Mouse (Mus musculus): ENCODE data around the gene Ifngr1.

Gene Ifngr1

DNA sequence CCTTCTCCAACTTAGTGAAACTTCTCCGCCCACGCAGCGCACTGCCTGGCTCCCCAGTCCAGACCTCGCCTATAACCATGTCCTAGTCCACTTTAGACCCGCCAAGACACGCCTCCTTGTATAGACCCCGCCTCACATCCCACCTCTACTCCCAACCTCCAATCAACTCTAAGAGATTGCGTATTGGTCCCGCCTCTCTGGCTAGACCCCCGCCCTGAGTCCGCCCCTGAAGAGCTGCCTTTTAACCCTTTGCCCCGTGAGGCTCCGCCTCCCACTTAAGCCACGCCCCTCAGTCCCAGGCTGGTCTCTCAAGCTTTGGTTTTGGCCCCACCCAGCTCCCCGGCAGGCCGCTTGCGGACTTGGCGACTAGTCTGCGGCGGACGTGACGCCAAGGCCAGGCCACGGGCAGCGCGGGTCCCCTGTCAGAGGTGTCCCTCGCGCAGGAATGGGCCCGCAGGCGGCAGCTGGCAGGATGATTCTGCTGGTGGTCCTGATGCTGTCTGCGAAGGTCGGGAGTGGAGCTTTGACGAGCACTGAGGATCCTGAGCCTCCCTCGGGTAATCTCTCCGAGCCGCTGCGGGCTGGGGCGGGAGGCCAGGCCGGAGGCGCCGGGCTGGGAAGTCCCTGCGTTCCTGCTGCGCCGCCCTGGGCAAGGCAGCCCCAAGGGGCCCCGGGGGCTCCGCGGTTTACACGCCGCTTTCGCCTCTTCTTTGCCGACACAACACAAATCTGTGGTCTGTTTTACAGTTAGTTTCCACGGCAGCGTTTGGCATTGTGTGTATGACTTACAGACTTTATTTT, at the start of gene Ifngr1:
TSS of gene Ifngr1 (plus strand) at position 309 of the 801 bp plus-strand sequence.
- in situ Hi-C loops (cut with MboI, MseI) = loop anchor here (10.0 kb wide), 1 partner anchor 537 kb away; no protein-coding TSS in a partner anchor

DNA sequence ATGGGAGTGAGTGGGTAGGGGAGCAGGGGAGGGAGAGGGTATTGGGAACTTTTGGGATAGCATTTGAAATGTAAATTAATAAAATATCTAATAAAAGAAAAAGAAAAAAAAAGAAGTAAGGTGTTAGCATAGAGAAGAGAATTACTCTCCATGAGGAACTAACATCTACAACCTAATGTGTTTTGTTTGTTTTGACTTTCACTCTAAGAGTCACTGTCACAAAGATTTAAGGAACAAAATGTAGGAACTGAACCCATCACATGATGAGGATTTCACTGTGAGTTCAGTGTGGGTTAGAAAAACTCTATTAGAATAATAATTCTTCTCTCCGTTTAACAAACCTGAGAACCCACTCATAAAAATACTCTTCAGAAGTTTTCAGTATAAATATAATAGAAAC, 44.9 kb upstream of the Ifngr1 start:
- in situ Hi-C loops (cut with MboI, MseI) = no loop called here

DNA sequence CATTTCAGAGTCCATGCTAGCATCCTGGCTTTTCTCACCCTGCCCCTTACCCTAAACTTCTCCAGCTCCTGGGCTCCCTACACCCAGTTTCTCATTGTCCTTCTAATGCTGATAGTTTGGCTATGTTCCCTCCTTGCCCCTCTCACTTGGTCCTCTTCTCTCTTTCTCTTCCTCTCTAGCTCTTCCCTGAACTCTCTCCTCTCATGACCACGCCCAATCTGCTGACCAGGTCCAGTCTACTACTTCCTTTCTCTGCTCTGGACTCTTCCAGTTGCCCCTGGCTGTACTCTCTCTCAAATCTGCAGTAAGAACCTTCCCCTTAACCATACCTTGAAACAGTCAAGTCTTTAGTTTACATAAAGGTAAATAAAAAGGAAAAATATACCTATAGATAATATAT, 43.7 kb upstream of the Ifngr1 start:
- in situ Hi-C loops (cut with MboI, MseI) = no loop called here

DNA sequence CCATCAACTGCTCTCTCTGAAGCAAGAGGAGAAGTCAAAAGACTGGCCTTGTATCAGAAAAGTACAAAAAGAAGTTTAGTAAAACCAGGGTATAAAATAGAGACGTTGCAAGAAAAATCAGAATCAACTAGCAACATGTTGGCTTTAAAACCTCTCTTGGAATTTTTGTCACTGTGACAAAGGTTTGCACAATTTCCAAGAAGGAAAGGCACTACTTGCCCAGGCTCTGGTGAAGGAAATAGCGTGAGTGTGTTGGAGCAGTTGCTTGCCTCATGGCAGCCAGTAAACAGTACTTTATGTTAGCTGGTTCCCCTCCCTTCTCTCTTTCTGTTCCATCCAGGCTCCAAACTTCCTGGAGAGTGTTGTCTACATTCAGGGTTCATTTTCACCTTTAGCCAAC, 43.3 kb upstream of the Ifngr1 start:
- in situ Hi-C loops (cut with MboI, MseI) = no loop called here

DNA sequence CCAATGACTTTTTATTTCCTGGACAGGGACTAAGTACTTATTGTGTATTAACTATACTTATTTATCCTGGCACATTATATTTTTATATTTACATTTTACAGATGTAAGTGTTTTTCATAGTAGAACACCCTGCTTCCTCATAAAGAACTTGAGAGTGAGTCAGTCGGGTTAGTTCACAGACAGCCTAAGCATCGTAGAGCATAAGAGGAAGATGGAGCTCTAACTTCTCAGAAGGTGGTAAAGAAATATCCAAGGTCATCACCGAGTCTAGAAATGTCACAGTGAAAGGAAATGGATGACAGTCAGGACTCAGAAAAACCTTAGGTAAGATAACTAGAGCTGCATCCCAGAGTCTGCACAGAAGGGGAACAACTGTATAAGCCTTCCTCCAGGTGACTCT, 40.2 kb upstream of the Ifngr1 start:
- in situ Hi-C loops (cut with MboI, MseI) = no loop called here

DNA sequence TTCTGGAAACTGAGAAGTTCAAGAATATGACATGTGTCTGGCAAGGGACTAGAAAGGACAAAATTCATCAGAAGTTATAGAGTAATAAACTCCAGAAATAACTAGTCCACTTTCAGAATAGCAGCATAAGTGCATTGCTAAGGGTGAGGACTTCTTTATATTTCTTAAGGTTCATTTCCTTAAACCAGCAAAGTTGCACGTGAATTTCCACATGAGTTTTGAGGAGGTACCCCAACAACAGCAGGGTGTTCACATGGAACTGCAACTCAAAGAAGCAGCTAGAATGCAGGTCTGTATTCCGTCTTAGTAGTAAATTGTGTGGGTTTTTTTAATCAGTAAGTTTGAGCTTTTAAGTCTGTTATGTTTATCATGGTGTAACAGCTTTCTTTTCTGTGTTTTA, 37.9 kb upstream of the Ifngr1 start:
- in situ Hi-C loops (cut with MboI, MseI) = no loop called here

DNA sequence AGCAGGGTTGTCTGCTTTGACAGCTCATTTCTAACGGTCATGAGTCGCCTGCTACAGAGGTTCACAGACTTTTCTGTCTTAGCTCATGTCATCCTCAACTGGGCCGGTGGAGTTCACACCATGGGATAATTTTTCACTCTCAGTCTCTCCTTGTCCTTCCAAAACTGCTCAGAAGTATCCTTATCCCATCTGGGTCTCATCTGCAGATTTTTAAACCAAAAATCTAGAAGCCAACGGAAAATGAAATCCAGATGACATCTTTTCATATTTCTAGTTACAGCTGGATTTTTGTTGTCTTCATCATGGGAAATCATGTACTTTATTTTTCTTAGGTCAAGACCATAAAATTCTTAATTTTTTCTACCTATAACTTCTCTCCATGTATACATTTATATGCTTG, 34.1 kb upstream of the Ifngr1 start:
- in situ Hi-C loops (cut with MboI, MseI) = no loop called here

DNA sequence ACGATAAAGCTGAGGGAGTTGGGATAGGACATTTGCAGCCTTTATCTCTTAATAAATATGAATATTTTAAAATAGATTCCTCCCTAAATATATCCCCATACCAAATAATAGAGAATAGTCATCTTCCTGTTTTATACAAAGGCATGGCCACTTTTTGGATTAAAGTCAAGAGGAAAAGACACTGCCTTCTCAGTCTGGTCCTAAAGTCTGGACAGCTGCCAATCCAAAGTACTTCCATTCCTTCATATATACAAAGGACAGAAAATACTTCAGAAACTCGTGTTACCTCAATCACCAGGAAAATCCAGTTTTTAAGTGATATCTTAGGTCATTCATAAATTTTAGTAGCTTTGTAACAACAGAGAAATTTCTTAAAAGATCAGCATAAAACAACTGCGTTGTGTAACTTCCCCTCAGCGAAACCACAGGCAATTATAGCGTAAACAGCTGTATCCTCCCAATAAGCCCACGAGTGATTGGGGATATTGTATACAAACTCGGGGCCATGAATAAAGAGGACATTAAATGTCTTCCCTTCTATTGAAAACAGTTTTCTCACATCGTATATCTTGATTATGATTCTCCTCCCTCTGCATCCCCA, 32.1 kb upstream of the Ifngr1 start:
- in situ Hi-C loops (cut with MboI, MseI) = no loop called here

DNA sequence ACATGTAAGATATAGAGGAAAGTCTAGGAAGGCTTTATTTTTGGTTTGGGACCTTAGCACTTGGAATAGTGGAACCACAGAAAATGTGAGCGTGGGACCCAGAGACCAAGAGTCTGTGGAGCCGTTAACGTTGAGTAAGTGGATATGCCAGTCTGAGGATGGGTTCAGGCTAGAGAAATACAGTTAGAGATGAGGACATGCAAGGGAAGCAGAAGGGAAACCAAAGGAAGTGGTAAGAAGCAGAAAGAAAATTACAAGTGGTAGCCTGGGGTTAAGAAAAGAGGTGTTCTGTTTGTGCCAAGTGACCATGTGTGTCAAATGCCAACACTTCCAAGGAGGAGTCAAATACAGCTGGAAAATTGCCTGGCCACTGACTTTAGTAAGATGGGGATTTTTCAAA, 29.2 kb upstream of the Ifngr1 start:
- in situ Hi-C loops (cut with MboI, MseI) = no loop called here

DNA sequence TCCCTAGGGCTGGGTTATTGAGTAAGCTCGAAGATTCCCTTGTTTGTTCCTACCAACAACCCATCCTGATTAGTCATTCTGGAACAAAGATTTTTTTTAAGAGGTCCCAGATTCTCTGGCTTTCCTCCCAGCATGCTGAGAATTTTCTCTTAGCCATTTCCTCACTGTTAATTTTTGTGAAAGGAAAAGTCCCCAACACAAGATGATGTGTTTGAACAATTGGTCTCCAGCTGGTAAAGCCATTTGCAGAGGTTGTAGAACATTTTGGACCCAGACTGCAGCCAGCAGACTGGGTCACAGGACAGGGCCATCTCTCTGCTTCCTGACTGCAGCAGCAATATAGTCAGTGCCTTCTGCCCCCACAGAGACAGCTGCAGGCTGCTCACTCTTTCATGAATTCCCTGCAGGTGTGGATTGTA, 28.3 kb upstream of the Ifngr1 start:
- in situ Hi-C loops (cut with MboI, MseI) = no loop called here

DNA sequence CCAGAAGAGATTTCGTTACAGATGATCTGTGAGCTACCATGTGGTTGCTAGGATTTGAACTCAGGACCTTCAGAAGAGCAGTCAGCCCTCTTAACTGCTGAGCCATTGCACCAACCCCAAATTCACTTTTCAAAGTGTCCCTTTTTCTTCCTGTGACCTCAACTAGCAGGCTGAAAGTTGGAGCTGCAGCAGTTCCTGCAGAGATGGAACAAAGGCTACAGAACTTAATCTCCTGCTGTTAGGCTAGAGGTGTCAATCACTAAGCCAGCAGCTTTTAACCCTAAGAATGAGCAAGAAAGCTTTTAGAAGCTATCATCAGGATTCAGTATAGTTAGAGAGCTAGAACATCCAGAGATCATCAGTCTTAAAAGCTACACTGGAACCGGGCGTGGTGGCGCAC, 24.3 kb upstream of the Ifngr1 start:
- in situ Hi-C loops (cut with MboI, MseI) = no loop called here

DNA sequence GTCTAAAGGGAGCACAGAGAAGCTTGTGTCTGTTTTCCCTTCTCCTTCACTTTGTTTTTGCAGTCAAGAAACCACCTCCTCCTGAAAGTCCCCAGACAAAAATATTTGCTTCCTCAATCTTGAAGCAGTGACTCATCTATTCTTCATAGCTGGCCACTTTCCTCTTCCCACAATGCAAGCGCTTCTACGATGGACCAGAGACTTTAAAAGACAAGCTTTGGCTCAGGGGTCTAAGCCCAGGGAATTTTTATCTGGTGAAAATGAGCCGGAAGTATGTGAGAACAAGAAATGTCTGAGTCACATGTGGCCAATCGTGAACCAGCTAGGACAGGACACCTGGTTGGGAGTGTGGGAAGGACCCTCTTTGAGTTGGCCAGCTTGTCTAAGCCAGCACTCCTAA, 21.5 kb upstream of the Ifngr1 start:
- in situ Hi-C loops (cut with MboI, MseI) = no loop called here

DNA sequence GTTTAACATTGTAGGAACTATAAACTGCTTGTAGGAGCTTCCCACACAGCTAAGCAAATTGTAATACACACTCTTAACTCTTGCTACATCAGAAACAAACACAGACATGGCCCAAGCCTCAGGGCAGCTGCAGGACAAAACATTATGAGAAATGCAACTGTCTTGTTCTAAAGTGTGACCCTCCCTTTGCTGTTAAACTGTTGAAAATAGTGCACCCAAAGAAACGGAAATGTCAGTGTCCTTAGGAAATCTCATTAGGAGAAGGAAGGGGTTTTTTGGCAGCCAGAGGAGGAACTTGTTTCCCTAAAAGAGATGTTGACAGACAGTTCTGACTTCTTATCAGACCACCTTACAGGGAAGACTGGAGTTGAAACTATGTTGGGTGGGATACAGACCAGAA, 21.0 kb upstream of the Ifngr1 start:
- in situ Hi-C loops (cut with MboI, MseI) = no loop called here

DNA sequence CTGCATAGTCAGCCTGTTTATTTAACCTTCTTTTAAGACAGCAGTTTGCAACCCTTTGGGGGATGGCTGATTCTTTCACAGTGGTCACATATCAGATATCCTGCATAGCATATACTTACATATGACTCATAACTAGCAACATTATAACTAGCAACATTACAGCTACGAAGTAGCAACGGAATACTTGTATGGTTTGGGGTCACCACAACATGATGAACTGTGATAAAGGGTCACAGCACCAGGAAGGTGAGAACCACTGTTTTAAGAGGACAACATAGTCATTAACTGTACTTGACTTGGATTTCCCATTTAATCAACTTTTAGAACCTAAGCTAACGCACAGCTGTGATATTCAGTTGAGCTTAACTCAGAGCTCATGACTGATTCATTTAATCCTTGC, 14.2 kb upstream of the Ifngr1 start:
- in situ Hi-C loops (cut with MboI, MseI) = loop anchor here (5.0 kb wide), 1 partner anchor 80 kb away; no protein-coding TSS in a partner anchor

DNA sequence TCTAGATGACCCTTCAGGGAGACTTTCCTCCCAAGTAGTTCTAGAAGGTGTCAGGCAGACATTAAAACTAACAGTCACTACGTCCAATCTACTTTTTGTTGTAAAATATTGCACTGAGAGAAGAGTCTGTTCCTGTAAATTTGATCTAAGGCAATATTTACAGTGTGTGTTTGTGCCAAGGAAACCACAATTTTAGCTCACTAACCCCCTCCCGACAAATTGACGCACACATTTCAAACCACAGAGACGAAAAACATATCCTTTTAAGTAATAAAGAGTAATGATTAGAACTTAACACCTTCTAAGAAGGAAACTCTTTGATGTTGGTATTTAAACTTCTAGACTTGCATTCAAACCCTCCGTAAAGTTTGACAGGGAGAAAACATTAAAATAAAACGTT, 13.7 kb upstream of the Ifngr1 start:
- in situ Hi-C loops (cut with MboI, MseI) = loop anchor here (5.0 kb wide), 1 partner anchor 81 kb away; no protein-coding TSS in a partner anchor

DNA sequence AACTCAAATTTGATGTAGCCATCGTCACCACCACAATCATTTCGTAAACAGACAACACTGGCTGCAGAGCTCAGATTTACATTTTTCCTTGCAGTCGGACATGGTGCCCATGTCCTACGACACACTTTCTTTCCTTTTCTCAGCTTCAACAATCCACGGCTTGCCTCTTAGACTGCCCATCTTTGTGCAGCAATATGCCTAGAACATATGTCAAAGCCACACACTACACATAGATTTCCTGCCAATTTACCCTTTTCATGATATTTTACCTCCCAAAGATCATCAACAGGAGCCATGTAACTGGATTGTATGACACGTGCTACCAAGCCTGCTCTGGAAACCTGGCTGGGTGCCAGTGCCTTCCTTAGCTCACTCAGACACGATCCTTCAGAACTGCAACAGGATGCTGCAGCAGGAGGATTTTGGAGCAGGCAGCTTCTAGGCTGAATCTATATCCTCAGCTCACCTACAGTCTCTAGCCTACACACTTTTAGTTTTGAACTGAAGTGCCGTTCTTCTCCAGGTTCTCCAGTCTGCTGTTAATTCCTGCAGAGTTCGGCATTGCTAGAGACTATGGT, 13.3 kb upstream of the Ifngr1 start:
- in situ Hi-C loops (cut with MboI, MseI) = loop anchor here (5.0 kb wide), 1 partner anchor 81 kb away; no protein-coding TSS in a partner anchor

DNA sequence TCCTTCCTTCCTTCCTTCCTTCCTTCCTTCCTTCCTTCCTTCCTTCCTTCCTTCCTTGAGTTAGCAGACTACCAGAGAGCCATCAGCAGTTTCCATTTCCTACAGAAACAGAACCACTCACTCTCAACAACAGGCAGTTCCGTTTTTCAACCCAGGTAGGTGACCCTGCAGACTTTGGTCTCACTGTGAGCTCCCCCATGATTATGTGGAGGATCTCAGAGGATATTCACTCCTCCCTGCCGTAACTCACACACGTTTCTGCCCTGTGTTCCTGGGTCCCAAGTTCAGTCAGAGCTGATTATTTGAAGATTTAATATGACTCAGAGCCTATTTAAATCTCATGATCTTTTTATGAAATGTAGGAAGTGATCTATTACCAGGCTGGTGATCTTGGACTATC, 11.1 kb upstream of the Ifngr1 start:
- in situ Hi-C loops (cut with MboI, MseI) = no loop called here

DNA sequence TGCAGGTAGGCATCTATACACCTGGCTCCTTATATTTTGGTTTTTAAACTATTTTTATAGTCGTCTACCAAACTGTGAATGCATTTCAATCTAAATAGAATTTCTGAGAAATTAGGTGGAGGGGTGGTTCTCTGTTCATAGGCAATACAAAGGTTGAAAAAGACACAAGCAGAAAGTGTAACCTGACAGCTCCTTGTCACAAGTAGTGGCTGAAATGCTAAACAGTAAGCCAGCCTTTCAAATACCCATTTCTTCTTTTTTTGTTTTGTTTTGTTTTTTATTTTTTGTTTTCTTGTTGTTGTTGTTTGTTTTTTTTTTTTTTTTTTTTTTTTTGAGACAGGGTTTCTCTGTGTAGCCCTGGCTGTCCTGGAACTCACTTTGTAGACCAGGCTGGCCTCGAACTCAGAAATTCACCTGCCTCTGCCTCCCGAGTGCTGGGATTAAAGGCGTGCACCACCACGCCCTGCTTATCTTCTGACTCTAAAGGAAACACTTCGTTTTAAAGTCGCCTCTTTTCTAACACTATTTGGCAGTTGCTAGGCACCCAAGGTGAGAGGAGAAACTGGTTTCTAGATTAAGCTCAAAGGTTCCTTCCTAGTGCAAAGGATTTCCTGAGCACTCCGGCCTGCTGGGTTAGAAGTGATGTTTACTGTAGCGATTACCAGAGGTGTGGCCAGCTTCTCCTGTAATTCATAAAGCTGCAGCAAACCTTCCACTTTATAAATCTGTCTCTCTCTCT, 9.7 kb upstream of the Ifngr1 start:
- in situ Hi-C loops (cut with MboI, MseI) = no loop called here

DNA sequence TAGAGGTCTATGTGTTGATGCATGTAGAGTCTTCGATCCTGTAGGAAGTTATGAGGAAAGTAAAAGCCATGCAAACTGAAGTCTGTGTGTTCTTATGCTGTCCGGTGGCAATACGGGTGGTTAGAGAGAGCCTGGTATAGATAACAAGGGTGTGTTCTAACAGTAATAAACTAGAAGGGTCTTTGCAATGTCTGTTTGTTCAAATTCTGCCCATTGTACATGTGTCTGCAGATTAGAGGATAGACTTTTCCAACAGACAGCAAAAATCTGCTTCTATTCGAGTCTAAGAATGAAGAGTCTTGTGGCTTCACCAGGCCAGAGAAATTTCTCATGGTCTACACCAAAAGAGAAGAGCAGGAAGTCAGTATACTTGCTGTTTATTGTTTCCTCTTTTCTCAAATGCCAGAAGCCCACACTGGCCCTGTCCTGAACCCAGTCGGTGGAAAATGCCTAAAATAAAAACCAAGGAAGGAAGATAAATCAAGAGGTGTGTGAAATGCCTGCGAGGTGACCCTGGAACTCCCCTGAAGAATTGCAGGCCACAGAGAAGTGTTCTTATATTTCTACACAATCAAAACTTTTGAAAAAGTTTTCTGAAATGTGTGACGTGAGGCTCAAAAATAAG, 8.8 kb upstream of the Ifngr1 start:
- in situ Hi-C loops (cut with MboI, MseI) = no loop called here

DNA sequence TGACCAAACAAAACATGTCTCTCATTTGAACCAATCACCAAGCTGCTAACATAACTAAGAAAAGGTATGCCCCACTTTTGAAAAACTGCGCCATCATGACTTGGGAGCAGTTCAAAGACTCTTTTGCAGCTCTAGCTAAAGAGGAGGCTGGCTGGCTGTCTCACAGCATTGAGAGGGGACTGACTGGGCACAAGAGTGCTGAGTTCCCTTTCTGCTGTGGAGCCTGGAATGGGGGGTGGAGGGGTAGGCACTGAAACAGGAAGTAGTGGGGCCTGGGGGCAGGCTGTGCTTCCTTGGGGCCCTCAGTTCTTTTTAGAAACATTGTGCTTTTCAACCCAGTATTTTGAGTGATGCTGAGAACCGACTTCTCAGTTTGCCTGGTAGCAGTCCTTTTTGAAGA, 7.7 kb upstream of the Ifngr1 start:
- in situ Hi-C loops (cut with MboI, MseI) = no loop called here

DNA sequence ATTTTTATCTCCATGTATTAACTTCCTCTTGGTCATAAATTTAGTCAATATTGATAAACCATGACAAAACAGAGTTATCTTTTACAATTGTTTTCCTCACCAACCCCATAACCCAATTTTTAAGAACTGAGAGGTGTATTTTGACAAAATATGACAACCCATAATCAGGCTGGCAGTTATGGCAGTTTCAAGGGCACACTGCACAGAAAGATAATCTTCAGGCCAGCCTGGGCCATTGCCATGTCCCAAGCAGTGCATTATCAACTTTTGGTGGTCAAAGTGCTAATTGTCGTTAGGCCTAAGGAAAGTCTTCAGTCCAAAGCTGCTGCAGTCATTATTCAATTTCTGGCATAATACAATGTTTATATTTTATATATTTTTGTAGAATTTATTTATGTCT, 6.9 kb upstream of the Ifngr1 start:
- in situ Hi-C loops (cut with MboI, MseI) = no loop called here

DNA sequence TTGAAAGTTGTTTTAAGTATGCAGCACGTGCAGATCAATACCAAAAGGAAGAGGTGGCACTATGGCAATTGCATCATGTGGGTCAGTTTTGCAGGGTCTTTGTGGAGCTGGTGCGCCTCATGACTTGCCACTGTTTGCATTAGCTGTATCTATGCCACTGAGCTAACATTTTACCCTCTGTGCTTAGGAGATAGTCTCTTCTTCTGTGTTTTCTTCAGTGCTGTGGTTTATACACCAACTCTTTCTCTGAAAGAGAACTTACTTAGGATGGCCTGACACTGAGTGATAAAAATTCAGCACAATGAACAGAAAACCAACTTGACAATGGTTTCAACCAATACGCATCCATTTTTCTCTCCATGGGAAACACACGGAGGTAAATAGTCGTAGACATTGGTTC, 5.9 kb upstream of the Ifngr1 start:
- in situ Hi-C loops (cut with MboI, MseI) = no loop called here
